Comparison of ENCODE assay signal across 24 mouse cellular contexts in the genomic region with DNA sequence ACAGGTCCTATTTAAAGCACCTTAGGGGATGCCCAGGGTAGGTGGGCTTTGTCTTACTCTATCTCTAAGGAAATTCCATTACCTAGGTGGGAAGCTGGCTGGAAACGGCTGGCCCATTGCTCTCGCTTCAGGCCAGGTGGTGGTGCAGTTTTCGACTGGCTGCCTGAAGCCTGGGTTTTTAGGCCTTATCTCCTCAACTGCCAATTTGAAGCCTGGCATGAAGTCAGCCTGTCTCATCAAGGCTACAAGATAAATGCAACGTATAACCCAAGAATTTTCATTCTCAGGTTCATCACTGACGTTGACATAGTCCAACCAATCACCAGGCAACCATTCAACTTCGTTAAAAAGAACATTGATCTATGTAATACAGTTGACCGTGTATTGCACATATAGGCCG.
"Had no signal": no experiment of that assay in that cellular context is flagged by ENCODE, and none has a peak within 500 bp of the region (broad histone marks: within the 10 kb centered on the region; RNA-seq: fewer than 3 reads in every experiment).

No protein-coding gene starts in this region.

- H3K4me2 ChIP-seq: limb, embryonic 12.5 days; limb, embryonic 15.5 days; liver, embryonic 11.5 days; lung, embryonic 14.5 days; midbrain, embryonic 11.5 days; midbrain, embryonic 15.5 days had no signal

- H3K4me3 ChIP-seq: limb, embryonic 12.5 days; limb, embryonic 15.5 days; megakaryocyte, embryonic 14.5 days; midbrain, embryonic 15.5 days; myocyte had no signal

- H3K27me3 ChIP-seq: limb, embryonic 12.5 days; limb, embryonic 15.5 days; megakaryocyte, embryonic 14.5 days; midbrain, embryonic 15.5 days had no signal

- ATAC-seq: liver, postnatal 0 days; lung, postnatal 0 days had no signal

- H3K4me1 ChIP-seq: limb, embryonic 15.5 days; megakaryocyte, embryonic 14.5 days had no signal

- DNase-seq: kidney, adult 18-20 months; kidney, adult 9 months; kidney, postnatal 14 days; kidney, postnatal 4 days; left cerebral cortex, postnatal 4 days; liver, postnatal 0 days; lung, embryonic 14.5 days; right cerebral cortex, adult 18-20 months; right cerebral cortex, postnatal 14 days; right cerebral cortex, postnatal 4 days; thymus, adult 2 months; thymus, postnatal 14 days; thymus, postnatal 4 days had no signal

- H3K27ac ChIP-seq: limb, embryonic 12.5 days; limb, embryonic 15.5 days; liver, embryonic 14.5 days; macrophage; midbrain, embryonic 15.5 days; stomach, postnatal 0 days had no signal

- H3K9me3 ChIP-seq: limb, embryonic 12.5 days; limb, embryonic 15.5 days; megakaryocyte, embryonic 14.5 days; midbrain, embryonic 15.5 days had no signal

- H3K9ac ChIP-seq: limb, embryonic 12.5 days; limb, embryonic 15.5 days; liver, embryonic 14.5 days; liver, postnatal 0 days; lung, embryonic 14.5 days; midbrain, embryonic 15.5 days had no signal

- H3K36me3 ChIP-seq: limb, embryonic 12.5 days; limb, embryonic 15.5 days; midbrain, embryonic 15.5 days had no signal
